Comparison of ENCODE assay signal across 30 mouse cellular contexts in the genomic region with DNA sequence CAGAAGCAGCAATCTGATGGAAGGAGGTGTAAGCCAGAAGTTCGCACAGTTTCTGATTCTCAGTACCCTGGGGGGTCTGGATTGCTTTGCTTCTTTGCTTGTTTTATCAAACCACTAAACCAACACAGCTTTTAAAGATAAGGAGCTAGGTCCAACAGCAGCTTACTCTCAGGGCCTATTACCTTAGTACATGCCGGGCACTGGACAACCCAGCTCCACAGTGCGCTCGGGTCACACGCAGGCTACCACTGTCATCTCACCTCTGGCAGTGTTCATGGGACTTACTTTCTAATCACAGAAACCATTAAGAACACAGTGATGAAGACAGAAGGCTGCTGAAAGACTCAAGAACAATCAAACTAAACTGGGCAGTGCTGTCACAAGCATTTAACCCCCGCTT. TPM values are rescaled to one million over a fixed set of nuclear protein-coding genes. Genes with fewer than 3 reads are reported as not detected.
DNase-seq lines count a peak whose midpoint lies in the region; ATAC-seq and TF ChIP-seq lines count a peak whose summit lies in the region.
"Had no signal": no experiment of that assay in that cellular context is flagged by ENCODE, and none has a peak within 500 bp of the region (broad histone marks: within the 10 kb centered on the region; RNA-seq: fewer than 3 reads in every experiment).

No protein-coding gene starts in this region.

- peak overlapping the region; percentile 40; the same call in 1 of the 2 replicates for H3K27ac ChIP-seq in forebrain, embryonic 13.5 days
- H3K27ac ChIP-seq in forebrain, postnatal 0 days (ENCODE audit: low read depth, low read length): no peak overlapping the region
- H3K27ac ChIP-seq in heart, embryonic 15.5 days: peak overlapping the region; percentile 79
- H3K27ac ChIP-seq in heart, embryonic 11.5 days (ENCODE audit: low read depth, low read length): no peak overlapping the region
- H3K27ac ChIP-seq in MEL (ENCODE audit: control insufficient read depth, low read depth, low read length): no peak overlapping the region
- peak overlapping the region; percentile 63; the same call in 1 of the 2 replicates for H3K27ac ChIP-seq in stomach, embryonic 16.5 days (ENCODE audit: low read length)
- H3K27ac ChIP-seq: hindbrain, embryonic 10.5 days; hindbrain, embryonic 15.5 days; kidney, embryonic 15.5 days; limb, embryonic 10.5 days; limb, embryonic 15.5 days; liver, embryonic 13.5 days; midbrain, embryonic 15.5 days; neural tube, embryonic 15.5 days had no signal

- 87% methylated on average over 6 of the region's 6 CpGs for WGBS in forebrain, embryonic 13.5 days
- 82% methylated on average over 6 of the region's 6 CpGs for WGBS in forebrain, postnatal 0 days
- WGBS in heart, embryonic 15.5 days: 49% methylated on average over 6 of the region's 6 CpGs
- WGBS in heart, embryonic 11.5 days (ENCODE audit: insufficient replicate concordance): 57% methylated on average over 6 of the region's 6 CpGs
- 76% methylated on average over 6 of the region's 6 CpGs for WGBS in stomach, embryonic 16.5 days

- H3K27me3 ChIP-seq in forebrain, embryonic 13.5 days: no peaks in the 10 kb centered on the region
- no peaks in the 10 kb centered on the region for H3K27me3 ChIP-seq in forebrain, postnatal 0 days (ENCODE audit: insufficient read depth, low read length)
- H3K27me3 ChIP-seq in heart, embryonic 15.5 days: no peaks in the 10 kb centered on the region
- no peaks in the 10 kb centered on the region for H3K27me3 ChIP-seq in heart, embryonic 11.5 days (ENCODE audit: control insufficient read depth, insufficient read depth, low read length)
- no peaks in the 10 kb centered on the region for H3K27me3 ChIP-seq in MEL (ENCODE audit: control insufficient read depth in 1 of 2, insufficient read depth in 2 of 2, low read length in 2 of 2)
- H3K27me3 ChIP-seq in stomach, embryonic 16.5 days (ENCODE audit: control insufficient read depth, insufficient read depth, low read length): no peaks in the 10 kb centered on the region
- H3K27me3 ChIP-seq: CH12.LX; hindbrain, embryonic 15.5 days; kidney, embryonic 15.5 days; limb, embryonic 15.5 days; liver, embryonic 13.5 days; midbrain, embryonic 15.5 days; neural tube, embryonic 15.5 days had no signal

- H3K36me3 ChIP-seq in forebrain, embryonic 13.5 days (ENCODE audit: poor library complexity, severe bottlenecking): peaks cover 20% of the 10 kb centered on the region; the same call in 1 of the 2 replicates
- 0 out of 2 replicates have a peak, but pooled peaks cover 3% of the 10 kb centered on the region for H3K36me3 ChIP-seq in forebrain, postnatal 0 days (ENCODE audit: insufficient read depth)
- H3K36me3 ChIP-seq in heart, embryonic 15.5 days: 0 out of 2 replicates have a peak, but pooled peaks cover 3% of the 10 kb centered on the region
- H3K36me3 ChIP-seq in heart, embryonic 11.5 days (ENCODE audit: control insufficient read depth, insufficient read depth, low read length): peaks cover 2% of the 10 kb centered on the region; the same call in 1 of the 2 replicates
- H3K36me3 ChIP-seq in MEL (ENCODE audit: control insufficient read depth in 1 of 2, insufficient read depth in 2 of 2, low read length in 2 of 2): peaks cover 0 to 25% of the 10 kb centered on the region in 2 experiments; a peak in 2 of 4 replicates
- no peaks in the 10 kb centered on the region for H3K36me3 ChIP-seq in stomach, embryonic 16.5 days (ENCODE audit: control insufficient read depth, insufficient read depth, low read length)
- H3K36me3 ChIP-seq: hindbrain, embryonic 15.5 days had no signal

- TF ChIP-seq RAD21 in MEL (IDR thresholded peaks at IDR 0.05; ENCODE audit: low read depth, low read length): no peak

- no peak for TF ChIP-seq POLR2A in MEL (IDR thresholded peaks at IDR 0.05; ENCODE audit: control insufficient read depth in 1 of 2, insufficient read depth in 1 of 2, low read depth in 1 of 2, low read length in 2 of 2, poor library complexity in 1 of 2)

- no peaks in the 10 kb centered on the region for H3K79me2 ChIP-seq in MEL (ENCODE audit: control insufficient read depth, insufficient read depth, low read length, poor library complexity)

- no peak overlapping the region for H3K9ac ChIP-seq in forebrain, embryonic 13.5 days
- H3K9ac ChIP-seq in forebrain, postnatal 0 days: no peak overlapping the region
- no peak overlapping the region for H3K9ac ChIP-seq in heart, embryonic 15.5 days
- no peak overlapping the region for H3K9ac ChIP-seq in heart, embryonic 11.5 days (ENCODE audit: low read depth, low read length)
- H3K9ac ChIP-seq in MEL (ENCODE audit: control insufficient read depth, low read depth, low read length, poor library complexity, severe bottlenecking): no peak overlapping the region
- H3K9ac ChIP-seq in stomach, embryonic 16.5 days (ENCODE audit: low read length): no peak overlapping the region
- H3K9ac ChIP-seq: hindbrain, embryonic 15.5 days; kidney, embryonic 15.5 days; limb, embryonic 15.5 days; liver, embryonic 13.5 days; midbrain, embryonic 15.5 days; neural tube, embryonic 15.5 days had no signal

- TF ChIP-seq EP300 in MEL (IDR thresholded peaks at IDR 0.05; ENCODE audit: low read depth in 1 of 2, low read length in 2 of 2): no peak

- no peak for TF ChIP-seq CTCF in forebrain, postnatal 0 days (IDR thresholded peaks at IDR 0.05; ENCODE audit: low read depth)
- TF ChIP-seq CTCF in MEL (IDR thresholded peaks at IDR 0.05 in 2 of 3, conservative IDR thresholded peaks at IDR 0.05 in 1 of 3; ENCODE audit: control insufficient read depth in 1 of 3, insufficient read depth in 1 of 3, low read depth in 2 of 3, low read length in 3 of 3, poor library complexity in 1 of 3, severe bottlenecking in 1 of 3): no peak

- H3K4me2 ChIP-seq in forebrain, embryonic 13.5 days: no peak overlapping the region
- H3K4me2 ChIP-seq in forebrain, postnatal 0 days (ENCODE audit: low read depth): no peak overlapping the region
- H3K4me2 ChIP-seq in heart, embryonic 15.5 days: no peak overlapping the region
- no peak overlapping the region for H3K4me2 ChIP-seq in heart, embryonic 11.5 days
- no peak overlapping the region for H3K4me2 ChIP-seq in stomach, embryonic 16.5 days (ENCODE audit: low read depth, low read length)
- H3K4me2 ChIP-seq: hindbrain, embryonic 15.5 days; kidney, embryonic 15.5 days; limb, embryonic 15.5 days; liver, embryonic 13.5 days; midbrain, embryonic 15.5 days; neural tube, embryonic 15.5 days had no signal

- no peak for ATAC-seq in forebrain, embryonic 13.5 days
- ATAC-seq in forebrain, postnatal 0 days: no peak
- ATAC-seq in heart, embryonic 15.5 days (replicated peaks; ENCODE audit: insufficient number of reproducible peaks, insufficient read depth, low FRiP score, low read depth): 0 out of 2 replicates have a peak, but pooled peaks have one; percentile 28
- ATAC-seq in heart, embryonic 11.5 days (replicated peaks; ENCODE audit: insufficient number of reproducible peaks, low FRiP score, low TSS enrichment): no peak
- ATAC-seq in stomach, embryonic 16.5 days (ENCODE audit: insufficient read depth, low FRiP score): peak; percentile 46
- ATAC-seq: inflammation-experienced regulatory T-cells, adult 6 months; midbrain, embryonic 15.5 days had no signal

- H3K4me3 ChIP-seq in forebrain, embryonic 13.5 days: no peak overlapping the region
- H3K4me3 ChIP-seq in forebrain, postnatal 0 days (ENCODE audit: low read depth, low read length): no peak overlapping the region
- H3K4me3 ChIP-seq in heart, embryonic 15.5 days: no peak overlapping the region
- H3K4me3 ChIP-seq in heart, embryonic 11.5 days (ENCODE audit: low read depth, low read length): no peak overlapping the region
- no peak overlapping the region for H3K4me3 ChIP-seq in MEL (ENCODE audit: control insufficient read depth in 1 of 2, insufficient read depth in 1 of 2, low read depth in 2 of 2, low read length in 2 of 2)
- no peak overlapping the region for H3K4me3 ChIP-seq in stomach, embryonic 16.5 days (replicated peaks; ENCODE audit: low read length)
- H3K4me3 ChIP-seq: hindbrain, embryonic 10.5 days; hindbrain, embryonic 15.5 days; kidney, embryonic 15.5 days; limb, embryonic 10.5 days; limb, embryonic 15.5 days; liver, embryonic 13.5 days; midbrain, embryonic 15.5 days; neural tube, embryonic 15.5 days had no signal

- peaks cover 39% of the 10 kb centered on the region for H3K4me1 ChIP-seq in forebrain, embryonic 13.5 days
- H3K4me1 ChIP-seq in forebrain, postnatal 0 days (ENCODE audit: insufficient read depth): 0 out of 2 replicates have a peak, but pooled peaks cover 9% of the 10 kb centered on the region
- H3K4me1 ChIP-seq in heart, embryonic 15.5 days (replicated peaks): peaks cover 47% of the 10 kb centered on the region
- H3K4me1 ChIP-seq in heart, embryonic 11.5 days (ENCODE audit: control insufficient read depth, insufficient read depth, low read length): peaks cover 27% of the 10 kb centered on the region
- H3K4me1 ChIP-seq in MEL (ENCODE audit: control insufficient read depth in 1 of 2, insufficient read depth in 2 of 2, low read length in 2 of 2): peaks cover 7 to 24% of the 10 kb centered on the region in 2 experiments
- peaks cover 19% of the 10 kb centered on the region; the same call in 1 of the 2 replicates for H3K4me1 ChIP-seq in stomach, embryonic 16.5 days (ENCODE audit: control insufficient read depth, insufficient read depth, low read length)
- H3K4me1 ChIP-seq: hindbrain, embryonic 10.5 days; limb, embryonic 10.5 days had no signal

- H3K9me3 ChIP-seq in forebrain, embryonic 13.5 days (replicated peaks): no peaks in the 10 kb centered on the region
- no peaks in the 10 kb centered on the region for H3K9me3 ChIP-seq in forebrain, postnatal 0 days (ENCODE audit: low read length)
- H3K9me3 ChIP-seq in heart, embryonic 15.5 days (replicated peaks): no peaks in the 10 kb centered on the region
- H3K9me3 ChIP-seq in heart, embryonic 11.5 days (replicated peaks; ENCODE audit: control insufficient read depth, low read length): no peaks in the 10 kb centered on the region
- H3K9me3 ChIP-seq in MEL (replicated peaks; ENCODE audit: insufficient read depth, low read length): no peaks in the 10 kb centered on the region
- no peaks in the 10 kb centered on the region for H3K9me3 ChIP-seq in stomach, embryonic 16.5 days (replicated peaks; ENCODE audit: control insufficient read depth, low read length)
- H3K9me3 ChIP-seq: hindbrain, embryonic 10.5 days; hindbrain, embryonic 15.5 days; kidney, embryonic 15.5 days; limb, embryonic 10.5 days; limb, embryonic 15.5 days; liver, embryonic 13.5 days; midbrain, embryonic 15.5 days; neural tube, embryonic 15.5 days had no signal

- no peak for DNase-seq in forebrain, postnatal 0 days
- no peak for DNase-seq in MEL (ENCODE audit: low read depth, low spot score)
- DNase-seq in left cerebral cortex, adult 9 months (ENCODE audit: low spot score in 2 of 2): no peak
- DNase-seq: adrenal gland, adult 8-10 months; cerebellum, adult 11 months; cerebellum, adult 9-10 months; cerebellum, postnatal 36 days; gastrocnemius, postnatal 10 days; kidney, adult 11 months; kidney, postnatal 25 days; layer of hippocampus, postnatal 36 days; liver, embryonic 13.5 days; lung, adult 18-20 months; lung, postnatal 4 days; right cerebral cortex, postnatal 25 days; spleen, adult 18-20 months; thymus, postnatal 4 days had no signal

RNA-seq across cellular contexts. Expression of a gene that starts 36.3 kb away (rescaled TPM):
- 181 and 195 TPM in 2 replicates for polyA plus RNA-seq in forebrain, embryonic 13.5 days (2015; fragmentation: Nextera tagmentation; extraction: Ambion mirVana)
- total RNA-seq in forebrain, postnatal 0 days (2014; rRNA removed): 240 and 341 TPM in 2 replicates
- 251 and 328 TPM in 2 replicates for polyA plus RNA-seq in forebrain, postnatal 0 days (2015; fragmentation: Nextera tagmentation; extraction: Ambion mirVana)
- polyA plus RNA-seq in heart, embryonic 15.5 days (2015; fragmentation: Nextera tagmentation; extraction: Ambion mirVana): 327 and 380 TPM in 2 replicates
- 271 and 345 TPM in 2 replicates for polyA plus RNA-seq in heart, embryonic 11.5 days (2014; fragmentation: Nextera tagmentation; extraction: Ambion mirVana)
- 33.5 and 37.6 TPM in 2 replicates for total RNA-seq in MEL (2012; rRNA removed)
- polyA plus RNA-seq in MEL (2012; ENCODE audit: insufficient read depth in 1 of 2, insufficient read length in 2 of 2, low read depth in 1 of 2, low replicate concordance in 2 of 2, missing spikeins in 1 of 2): 10 to 100 TPM in 1 of 2 experiments, not detected in 1; 60.6 TPM
- polyA plus RNA-seq in stomach, embryonic 16.5 days (2015; fragmentation: Nextera tagmentation; extraction: Ambion mirVana): 326 and 359 TPM in 2 replicates

RNA-seq across cellular contexts. Expression of a gene that starts 43.7 kb away (rescaled TPM):
- 0.09 and 0.21 TPM in 2 replicates for polyA plus RNA-seq in forebrain, embryonic 13.5 days (2015; fragmentation: Nextera tagmentation; extraction: Ambion mirVana)
- total RNA-seq in forebrain, postnatal 0 days (2014; rRNA removed): 0.38 and 0.81 TPM in 2 replicates
- 0.35 and 0.44 TPM in 2 replicates for polyA plus RNA-seq in forebrain, postnatal 0 days (2015; fragmentation: Nextera tagmentation; extraction: Ambion mirVana)
- polyA plus RNA-seq in heart, embryonic 15.5 days (2015; fragmentation: Nextera tagmentation; extraction: Ambion mirVana): 2.2 and 6.6 TPM in 2 replicates
- 0.63 and 0.96 TPM in 2 replicates for polyA plus RNA-seq in heart, embryonic 11.5 days (2014; fragmentation: Nextera tagmentation; extraction: Ambion mirVana)
- total RNA-seq in MEL (2012; rRNA removed): 0.08 and 0.10 TPM in 2 replicates
- polyA plus RNA-seq in MEL (2012; ENCODE audit: insufficient read depth in 1 of 2, insufficient read length in 2 of 2, low read depth in 1 of 2, low replicate concordance in 2 of 2, missing spikeins in 1 of 2): under 1 TPM in 1 of 2 experiments, not detected in 1; 0.19 TPM
- polyA plus RNA-seq in stomach, embryonic 16.5 days (2015; fragmentation: Nextera tagmentation; extraction: Ambion mirVana): 77.9 and 96.3 TPM in 2 replicates

Comparison
In these comparisons a context has a peak if more than half of its experiments do, and no peak if none do; other contexts are left out.
1. ATAC-seq: peak in heart, embryonic 15.5 days (single experiment) and stomach, embryonic 16.5 days (single experiment); none in forebrain, embryonic 13.5 days (single experiment), forebrain, postnatal 0 days (single experiment) and heart, embryonic 11.5 days (single experiment).
2. H3K27ac ChIP-seq: peak in forebrain, embryonic 13.5 days (single experiment), heart, embryonic 15.5 days (single experiment) and stomach, embryonic 16.5 days (single experiment); none in forebrain, postnatal 0 days (single experiment), heart, embryonic 11.5 days (single experiment) and MEL (single experiment).
3. RNA of a gene that starts 43.7 kb away (polyA plus RNA-seq): 77.9 to 96.3 TPM in stomach, embryonic 16.5 days; 2.2 to 6.6 TPM in heart, embryonic 15.5 days, 0.63 to 0.96 TPM in heart, embryonic 11.5 days, 0.35 to 0.44 TPM in forebrain, postnatal 0 days, 0.09 to 0.21 TPM in forebrain, embryonic 13.5 days and 0.19 TPM in MEL; every median in the first group is over 10 times any median in the second.